Mouse (Mus musculus) midbrain, embryonic 16.5 days (tissue): ENCODE measurements at regions not wholly inside any gene's neighbourhood (a gene's known extent, or its start where the extent isn't known, plus 50 kb on each side); places are given as distances from the start of the nearest gene placed in this dataset.

Experiments
- ATAC-seq: fragments of 200-750 bp; cut with Nextera tagmentation; 2 replicates; pipeline ENCODE4 v1.8.0; 2017; ENCODE audit warnings: moderate TSS enrichment
- H3K27ac ChIP-seq: fragments of 300-500 bp; sonication (generic); 2 replicates; pipeline ENCODE4 v1.5.1; 2014; ENCODE audit warnings: mild to moderate bottlenecking, low read length, mixed read lengths
- H3K27me3 ChIP-seq: fragments of 300-500 bp; sonication (generic); 2 replicates; pipeline ENCODE4 v1.6.1; 2014; ENCODE audit warnings: low read depth, low read length, mixed read lengths; ENCODE audit not compliant: control insufficient read depth, insufficient read depth
- H3K36me3 ChIP-seq: fragments of 300-500 bp; sonication (generic); 2 replicates; pipeline ENCODE4 v1.6.1; 2014; ENCODE audit warnings: mild to moderate bottlenecking, low read length, moderate library complexity, mixed read lengths; ENCODE audit not compliant: control insufficient read depth, insufficient read depth
- H3K4me1 ChIP-seq: fragments of 300-500 bp; sonication (generic); 2 replicates; pipeline ENCODE4 v1.6.1; 2014; ENCODE audit warnings: mild to moderate bottlenecking, low read length, mixed read lengths; ENCODE audit not compliant: control insufficient read depth, insufficient read depth
- H3K4me2 ChIP-seq: fragments of 300-500 bp; sonication (generic); 2 replicates; pipeline ENCODE4 v1.6.1; 2014; ENCODE audit warnings: mild to moderate bottlenecking, low read length, mixed read lengths
- H3K4me3 ChIP-seq: fragments of 300-500 bp; sonication (generic); 2 replicates; pipeline ENCODE4 v1.5.1; 2014; ENCODE audit warnings: low read depth, mild to moderate bottlenecking, low read length, moderate library complexity, mixed read lengths
- H3K9ac ChIP-seq: fragments of 300-500 bp; sonication (generic); 2 replicates; pipeline ENCODE4 v1.6.1; 2014; ENCODE audit warnings: low read depth, low read length, mixed read lengths
- H3K9me3 ChIP-seq: fragments of 300-500 bp; sonication (generic); replicated peaks from 2 replicates; pipeline ENCODE4 v1.6.1; 2014; ENCODE audit warnings: mild to moderate bottlenecking, low read length, mixed read lengths; ENCODE audit not compliant: control insufficient read depth, poor library complexity, severe bottlenecking
- WGBS: fragments of 180-500 bp; shearing (Covaris S2); extraction: QIAGEN DNeasy Blood & Tissue Kit; methylation state at CpG from one replicate; pipeline ENCODE4 v1.1.7; 2014; 5-methylcytosine and 5-hydroxymethylcytosine counted together

DNA sequence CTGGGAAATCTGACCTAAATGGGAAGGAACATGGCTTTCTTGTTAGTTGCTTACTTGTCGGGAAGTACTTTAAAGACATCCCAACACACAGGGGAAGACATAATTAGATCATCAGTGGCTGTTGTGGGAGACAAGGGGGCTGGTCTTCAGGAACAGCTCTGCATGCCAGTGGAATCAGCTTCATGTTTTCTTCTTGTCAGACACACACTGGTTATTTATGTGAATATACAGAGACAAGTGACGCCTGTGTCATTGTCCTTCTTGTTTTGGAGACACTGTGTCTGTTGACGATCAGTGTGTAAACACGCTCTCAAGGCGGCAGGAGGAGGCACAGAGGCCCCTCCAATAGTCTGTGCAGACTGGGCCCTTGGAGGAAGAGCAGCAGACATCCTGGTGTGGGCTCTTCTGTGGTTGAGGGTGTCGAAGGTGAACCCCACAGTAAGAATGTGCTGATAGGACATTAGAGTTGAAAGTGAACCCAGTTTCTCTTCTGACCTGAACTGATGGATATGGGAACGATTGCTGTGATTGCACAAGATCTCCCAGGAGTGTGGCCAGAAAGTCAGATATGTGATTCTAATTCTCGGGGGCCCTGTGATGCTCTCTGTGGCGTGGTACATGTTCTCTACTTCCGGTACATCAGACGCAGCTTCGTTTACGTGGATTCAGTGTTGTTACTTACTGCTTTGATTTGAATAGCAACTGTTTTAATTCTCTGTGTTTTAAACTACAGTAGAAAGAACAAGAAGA is 151.9 kb upstream of the Gm5148 start:
- Histone ChIP-seq H3K9ac (no peak overlapping the region), H3K4me1 (peaks cover 3% of the 10 kb centered on the region; the same call in 1 of the 2 replicates), H3K9me3 (no peaks in the 10 kb centered on the region), H3K27me3 (no peaks in the 10 kb centered on the region), H3K27ac (no peak overlapping the region), H3K4me2 (no peak overlapping the region), H3K36me3 (no peaks in the 10 kb centered on the region), H3K4me3 (no peak overlapping the region)
- WGBS: 85% methylated on average over 13 of the region's 13 CpGs
- no peak for ATAC-seq

DNA sequence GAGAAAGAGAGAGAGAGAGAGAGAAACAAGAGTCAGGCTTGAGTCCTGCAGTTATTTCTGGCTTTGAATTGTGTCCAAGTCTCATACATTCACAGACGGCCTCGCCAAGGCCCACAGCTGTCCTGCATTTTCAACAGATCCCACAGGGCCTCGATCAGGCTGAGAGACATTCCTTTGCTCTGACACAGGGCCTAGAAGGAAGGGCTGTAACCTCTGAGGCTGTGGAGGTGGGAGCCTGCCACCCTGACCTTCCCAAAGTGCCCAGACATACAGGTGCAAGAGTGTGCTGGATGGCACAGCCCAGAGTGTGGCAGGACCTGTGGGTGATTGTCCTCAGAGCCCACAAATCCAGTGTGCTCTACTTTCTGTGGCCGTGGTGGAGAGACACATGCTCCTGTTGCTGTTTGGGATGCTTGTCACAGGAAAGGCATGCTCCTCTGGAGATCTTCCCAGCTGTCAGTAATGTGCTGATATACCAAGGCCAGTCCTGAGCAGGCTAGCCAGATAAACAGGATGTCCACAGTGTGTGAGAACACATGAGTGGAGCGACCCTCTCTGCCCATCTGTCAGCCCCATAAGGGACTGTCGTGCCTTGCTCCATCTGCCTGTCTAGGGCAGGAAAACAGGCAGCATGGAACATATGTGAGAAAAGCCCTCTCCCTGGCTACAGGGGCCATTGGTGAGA is 151.2 kb upstream of the Gm5148 start:
- WGBS: 40% methylated on average over 6 of the region's 6 CpGs
- Histone ChIP-seq H3K36me3 (no peaks in the 10 kb centered on the region), H3K27me3 (no peaks in the 10 kb centered on the region), H3K4me2 (no peak overlapping the region), H3K4me3 (no peak overlapping the region), H3K9me3 (no peaks in the 10 kb centered on the region), H3K9ac (no peak overlapping the region), H3K27ac (0 out of 2 replicates have a peak overlapping the region, but pooled peaks have one; percentile 5), H3K4me1 (peaks cover 3% of the 10 kb centered on the region; the same call in 1 of the 2 replicates)
- peak; percentile 60; the same call in 1 of the 2 replicates for ATAC-seq

DNA sequence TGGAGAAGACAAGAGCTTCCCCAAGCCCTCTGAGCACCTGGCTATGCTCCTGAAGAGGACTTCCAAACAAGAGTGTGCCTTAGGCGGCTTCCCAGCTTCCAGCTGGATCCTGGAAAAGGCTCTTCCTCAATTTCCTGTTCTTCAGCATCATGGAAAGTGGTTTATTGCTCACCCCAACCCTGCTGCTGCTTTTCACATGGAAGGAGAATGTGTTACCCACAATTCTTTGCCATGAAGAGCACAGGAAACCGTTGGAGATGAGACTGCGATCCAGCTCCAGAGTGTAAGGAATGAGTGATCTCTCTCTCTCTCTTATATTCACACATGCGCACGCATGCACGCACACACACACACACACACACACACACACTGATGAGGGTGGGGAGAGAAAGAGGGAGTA is 150.6 kb upstream of the Gm5148 start:
- no peak overlapping the region for H3K4me3 ChIP-seq
- H3K4me1 ChIP-seq: peaks cover 3% of the 10 kb centered on the region; the same call in 1 of the 2 replicates
- no peak overlapping the region for H3K4me2 ChIP-seq
- no peaks in the 10 kb centered on the region for H3K27me3 ChIP-seq
- no peaks in the 10 kb centered on the region for H3K36me3 ChIP-seq
- 92% methylated on average over 6 of the region's 6 CpGs for WGBS
- no peak overlapping the region for H3K27ac ChIP-seq
- H3K9ac ChIP-seq: no peak overlapping the region
- no peak for ATAC-seq
- no peaks in the 10 kb centered on the region for H3K9me3 ChIP-seq

DNA sequence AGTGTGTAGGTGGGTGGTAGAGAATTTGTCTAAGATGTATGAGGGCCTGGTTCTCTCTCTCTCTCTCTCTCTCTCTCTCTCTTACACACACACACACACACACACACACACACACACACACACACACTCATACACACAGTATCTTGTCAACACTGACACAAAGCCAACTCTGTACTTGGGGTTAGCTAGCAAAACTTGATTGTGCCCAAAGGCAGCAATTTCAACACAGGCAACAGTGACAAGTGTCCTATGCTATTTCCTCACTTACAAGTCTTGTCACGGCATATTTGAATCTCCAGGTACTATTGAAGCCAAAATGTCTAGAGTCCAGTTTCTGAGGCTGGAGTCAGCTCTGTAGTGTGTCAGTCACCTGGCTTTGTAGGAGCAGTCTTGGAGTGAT is 150.1 kb upstream of the Gm5148 start:
- 89% methylated on average over 1 of the region's 1 CpGs for WGBS
- Histone ChIP-seq H3K9ac (no peak overlapping the region), H3K27ac (no peak overlapping the region), H3K4me2 (no peak overlapping the region), H3K4me1 (peaks cover 3% of the 10 kb centered on the region; the same call in 1 of the 2 replicates), H3K36me3 (no peaks in the 10 kb centered on the region), H3K27me3 (no peaks in the 10 kb centered on the region), H3K9me3 (no peaks in the 10 kb centered on the region), H3K4me3 (no peak overlapping the region)
- no peak for ATAC-seq

- no peak overlapping the region for H3K4me3 ChIP-seq
- H3K4me2 ChIP-seq: no peak overlapping the region
- ATAC-seq: no peak
- 89% methylated on average over 3 of the region's 3 CpGs for WGBS
- no peak overlapping the region for H3K27ac ChIP-seq
- H3K4me1 ChIP-seq: peaks cover 3% of the 10 kb centered on the region; the same call in 1 of the 2 replicates
- H3K9me3 ChIP-seq: no peaks in the 10 kb centered on the region
- H3K27me3 ChIP-seq: no peaks in the 10 kb centered on the region
- no peaks in the 10 kb centered on the region for H3K36me3 ChIP-seq
- H3K9ac ChIP-seq: no peak overlapping the region
Observed at GRCm38 (mm10) chr3:37872329-37872728, 148.0 kb upstream of the Gm5148 start.

GRCm38 (mm10) chr3:37871076-37871475 is 146.8 kb upstream of the Gm5148 start:
- H3K4me3 ChIP-seq: no peak overlapping the region
- no peaks in the 10 kb centered on the region for H3K36me3 ChIP-seq
- peaks cover 3% of the 10 kb centered on the region; the same call in 1 of the 2 replicates for H3K4me1 ChIP-seq
- no peak overlapping the region for H3K27ac ChIP-seq
- no peak overlapping the region for H3K4me2 ChIP-seq
- H3K27me3 ChIP-seq: no peaks in the 10 kb centered on the region
- no peak overlapping the region for H3K9ac ChIP-seq
- 47% methylated on average over 4 of the region's 4 CpGs for WGBS
- no peak for ATAC-seq
- H3K9me3 ChIP-seq: no peaks in the 10 kb centered on the region

DNA sequence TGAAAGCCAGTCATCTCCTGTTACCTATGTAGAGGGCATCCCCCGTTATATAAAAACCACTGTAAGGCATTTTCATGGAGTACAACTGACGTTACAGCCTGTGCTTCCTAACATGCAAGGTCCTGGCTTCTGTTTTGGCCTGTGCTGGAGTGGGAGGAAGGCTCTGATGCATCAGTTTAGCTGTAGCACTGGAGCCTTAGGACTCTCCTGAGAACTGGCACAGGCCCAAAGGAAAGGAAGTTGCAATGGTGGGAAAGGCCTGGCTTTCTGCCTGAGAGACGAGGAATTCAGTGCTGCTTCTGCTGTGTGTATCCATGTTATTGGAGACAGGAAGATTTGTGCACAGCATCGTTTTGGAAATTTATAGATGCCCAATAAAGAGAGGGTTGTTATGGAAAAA is 144.2 kb upstream of the Gm5148 start:
- no peaks in the 10 kb centered on the region; the same call in 1 of the 2 replicates for H3K9me3 ChIP-seq
- 75% methylated on average over 4 of the region's 4 CpGs for WGBS
- no peak for ATAC-seq
- no peaks in the 10 kb centered on the region for H3K27me3 ChIP-seq
- no peaks in the 10 kb centered on the region for H3K4me1 ChIP-seq
- H3K36me3 ChIP-seq: no peaks in the 10 kb centered on the region
- no peak overlapping the region for H3K27ac ChIP-seq
- no peak overlapping the region for H3K4me3 ChIP-seq
- no peak overlapping the region for H3K9ac ChIP-seq
- H3K4me2 ChIP-seq: no peak overlapping the region

GRCm38 (mm10) chr3:37862756-37863155 is 138.5 kb upstream of the Gm5148 start:
- peaks cover 4% of the 10 kb centered on the region; the same call in 1 of the 2 replicates for H3K4me1 ChIP-seq
- 83% methylated on average over 9 of the region's 9 CpGs for WGBS
- H3K9me3 ChIP-seq: no peaks in the 10 kb centered on the region; the same call in 1 of the 2 replicates
- no peaks in the 10 kb centered on the region for H3K36me3 ChIP-seq
- no peak for ATAC-seq
- no peak overlapping the region for H3K4me2 ChIP-seq
- H3K27me3 ChIP-seq: no peaks in the 10 kb centered on the region
- no peak overlapping the region for H3K4me3 ChIP-seq
- no peak overlapping the region for H3K27ac ChIP-seq
- no peak overlapping the region for H3K9ac ChIP-seq
